Mouse (Mus musculus) hindbrain, embryonic 16.5 days (tissue): ENCODE data around the gene Enpp1. TPM values are rescaled to one million over a fixed set of nuclear protein-coding genes. Genes with fewer than 3 reads are reported as not detected.

ENCODE experiments used
- ATAC-seq: fragments of 200-750 bp; cut with Nextera tagmentation; 2 replicates; pipeline ENCODE4 v1.8.0; 2017; ENCODE audit warnings: moderate TSS enrichment, moderate library complexity
- H3K27ac ChIP-seq: fragments of 300-500 bp; sonication (generic); 2 replicates; pipeline ENCODE4 v1.5.1; 2014; ENCODE audit warnings: low read depth, mild to moderate bottlenecking, control low read depth, low read length, moderate library complexity
- H3K27me3 ChIP-seq: fragments of 300-500 bp; sonication (generic); replicated peaks from 2 replicates; pipeline ENCODE4 v1.6.1; 2014; ENCODE audit warnings: low read length; ENCODE audit not compliant: control insufficient read depth, insufficient read depth
- H3K36me3 ChIP-seq: fragments of 300-500 bp; sonication (generic); 2 replicates; pipeline ENCODE4 v1.6.1; 2014; ENCODE audit warnings: mild to moderate bottlenecking, low read length, moderate library complexity, mixed read lengths; ENCODE audit not compliant: control insufficient read depth, insufficient read depth
- H3K4me1 ChIP-seq: fragments of 300-500 bp; sonication (generic); 2 replicates; pipeline ENCODE4 v1.6.1; 2014; ENCODE audit warnings: low read depth, low read length; ENCODE audit not compliant: control insufficient read depth, insufficient read depth
- H3K4me2 ChIP-seq: fragments of 300-500 bp; sonication (generic); 2 replicates; pipeline ENCODE4 v1.6.1; 2014; ENCODE audit warnings: mild to moderate bottlenecking, low read length, control low read depth, moderate library complexity
- H3K4me3 ChIP-seq: fragments of 300-500 bp; sonication (generic); 2 replicates; pipeline ENCODE4 v1.5.1; 2014; ENCODE audit warnings: mild to moderate bottlenecking, low read length, control low read depth, moderate library complexity
- H3K9ac ChIP-seq: fragments of 300-500 bp; sonication (generic); 2 replicates; pipeline ENCODE4 v1.6.1; 2014; ENCODE audit warnings: low read depth, mild to moderate bottlenecking, control low read depth, low read length, moderate library complexity
- H3K9me3 ChIP-seq: fragments of 300-500 bp; sonication (generic); 2 replicates; pipeline ENCODE4 v1.6.1; 2014; ENCODE audit warnings: mild to moderate bottlenecking, low read length, moderate library complexity; ENCODE audit not compliant: control insufficient read depth
- WGBS: fragments of 180-500 bp; shearing (Covaris S2); extraction: QIAGEN DNeasy Blood & Tissue Kit; methylation state at CpG from one replicate; pipeline ENCODE4 v1.1.7; 2014; 5-methylcytosine and 5-hydroxymethylcytosine counted together
- polyA plus RNA-seq: library from polyadenylated mRNA; unstranded; fragments of >200 nt; fragmentation: Nextera tagmentation; extraction: Ambion mirVana; gene quantifications from 2 replicates; pipeline ENCODE4 v1.2.1, GENCODE M21; 2015

Gene Enpp1
- polyA plus RNA-seq, 1 experiment from 2014 or later, result 3.8 TPM

- ATAC-seq, result no peak
- Histone ChIP-seq H3K27ac (no peak overlapping the region), H3K4me2 (no peak overlapping the region), H3K36me3 (no peaks in the 10 kb centered on the region), H3K4me1 (no peaks in the 10 kb centered on the region), H3K4me3 (no peak overlapping the region), H3K27me3 (no peaks in the 10 kb centered on the region), H3K9me3 (no peaks in the 10 kb centered on the region), H3K9ac (no peak overlapping the region)
- WGBS, result 92% methylated on average over 8 of the region's 8 CpGs
Observed at GRCm38 (mm10) chr10:24645169-24645568, 66.8 kb downstream of the Enpp1 start.

GRCm38 (mm10) chr10:24642796-24643580 lies 69.0 kb downstream of the Enpp1 start:
- Histone ChIP-seq H3K9ac (no peak overlapping the region), H3K27ac (no peak overlapping the region), H3K4me2 (no peak overlapping the region), H3K36me3 (no peaks in the 10 kb centered on the region), H3K4me3 (no peak overlapping the region), H3K4me1 (no peaks in the 10 kb centered on the region), H3K27me3 (no peaks in the 10 kb centered on the region), H3K9me3 (no peaks in the 10 kb centered on the region)
- 89% methylated on average over 11 of the region's 11 CpGs for WGBS
- no peak for ATAC-seq

GRCm38 (mm10) chr10:24641416-24642140 lies 70.4 kb downstream of the Enpp1 start:
- H3K4me3 ChIP-seq, result no peak overlapping the region
- H3K9ac ChIP-seq, result no peak overlapping the region
- no peaks in the 10 kb centered on the region for H3K4me1 ChIP-seq
- WGBS, result 67% methylated on average over 14 of the region's 14 CpGs
- H3K27ac ChIP-seq, result no peak overlapping the region
- no peaks in the 10 kb centered on the region for H3K36me3 ChIP-seq
- no peak overlapping the region for H3K4me2 ChIP-seq
- no peaks in the 10 kb centered on the region for H3K9me3 ChIP-seq
- ATAC-seq, result no peak
- no peaks in the 10 kb centered on the region for H3K27me3 ChIP-seq

- Histone ChIP-seq H3K9me3 (no peaks in the 10 kb centered on the region), H3K27ac (no peak overlapping the region), H3K9ac (no peak overlapping the region), H3K4me1 (no peaks in the 10 kb centered on the region), H3K27me3 (no peaks in the 10 kb centered on the region), H3K4me3 (no peak overlapping the region), H3K36me3 (no peaks in the 10 kb centered on the region), H3K4me2 (no peak overlapping the region)
- ATAC-seq, result no peak
- 84% methylated on average over 6 of the region's 6 CpGs for WGBS
Observed at GRCm38 (mm10) chr10:24640186-24640875, 71.6 kb downstream of the Enpp1 start.

- no peaks in the 10 kb centered on the region for H3K36me3 ChIP-seq
- H3K9ac ChIP-seq, result no peak overlapping the region
- H3K4me3 ChIP-seq, result no peak overlapping the region
- no peak overlapping the region for H3K4me2 ChIP-seq
- no peak for ATAC-seq
- H3K27me3 ChIP-seq, result no peaks in the 10 kb centered on the region
- no peak overlapping the region for H3K27ac ChIP-seq
- no peaks in the 10 kb centered on the region for H3K9me3 ChIP-seq
- WGBS, result 70% methylated on average over 7 of the region's 7 CpGs
- H3K4me1 ChIP-seq, result no peaks in the 10 kb centered on the region
Observed at GRCm38 (mm10) chr10:24639596-24639995, 72.4 kb downstream of the Enpp1 start.

- no peaks in the 10 kb centered on the region for H3K4me1 ChIP-seq
- no peak for ATAC-seq
Observed at GRCm38 (mm10) chr10:24638306-24639070, 73.5 kb downstream of the Enpp1 start.

GRCm38 (mm10) chr10:24636986-24637385 lies 75.0 kb downstream of the Enpp1 start:
- Histone ChIP-seq H3K4me3 (no peak overlapping the region), H3K9me3 (no peaks in the 10 kb centered on the region), H3K27me3 (no peaks in the 10 kb centered on the region), H3K36me3 (no peaks in the 10 kb centered on the region), H3K27ac (no peak overlapping the region), H3K4me2 (no peak overlapping the region), H3K4me1 (no peaks in the 10 kb centered on the region), H3K9ac (no peak overlapping the region)
- 84% methylated on average over 2 of the region's 2 CpGs for WGBS
- no peak for ATAC-seq

More at GRCm38 (mm10) chr10:24638306-24639070, 73.5 kb downstream of the Enpp1 start:
- WGBS, result 57% methylated on average over 10 of the region's 10 CpGs
- Histone ChIP-seq H3K36me3 (no peaks in the 10 kb centered on the region), H3K9ac (no peak overlapping the region), H3K4me3 (no peak overlapping the region), H3K27ac (no peak overlapping the region), H3K9me3 (no peaks in the 10 kb centered on the region), H3K27me3 (no peaks in the 10 kb centered on the region), H3K4me2 (no peak overlapping the region)

- Histone ChIP-seq H3K4me1 (no peaks in the 10 kb centered on the region), H3K27me3 (no peaks in the 10 kb centered on the region), H3K4me3 (no peak overlapping the region), H3K9me3 (no peaks in the 10 kb centered on the region), H3K36me3 (no peaks in the 10 kb centered on the region), H3K9ac (no peak overlapping the region), H3K4me2 (no peak overlapping the region), H3K27ac (no peak overlapping the region)
- ATAC-seq, result no peak
- WGBS, result 94% methylated on average over 10 of the region's 10 CpGs
Observed at GRCm38 (mm10) chr10:24635884-24636283, 76.1 kb downstream of the Enpp1 start.
